Mouse (Mus musculus) liver, postnatal 0 days (tissue): ENCODE results near the gene Specc1. TPM values are rescaled to one million over a fixed set of nuclear protein-coding genes. Genes with fewer than 3 reads are reported as not detected.
"Not testable (repeated sequence)": the region's sequence is repeated elsewhere in the genome, so short reads cannot be mapped to it uniquely, and the experiment has no call there.

Source experiments
- ATAC-seq: fragments of 200-750 bp; cut with Nextera tagmentation; 2 replicates; pipeline ENCODE4 v1.8.0; 2017; ENCODE audit warnings: mild to moderate bottlenecking, moderate library complexity
- DNase-seq: peaks from one replicate; pipeline ENCODE4 v3.0.0-alpha.2; 2016
- H3K27ac ChIP-seq: fragments of 300-500 bp; sonication (generic); 2 replicates; pipeline ENCODE4 v1.5.1; 2014; ENCODE audit warnings: antibody characterized with exemption, moderate library complexity, mild to moderate bottlenecking, low read depth
- H3K27me3 ChIP-seq: fragments of 300-500 bp; sonication (generic); 2 replicates; pipeline ENCODE4 v1.6.1; 2014; ENCODE audit warnings: low read length, control low read depth, mixed read lengths; ENCODE audit not compliant: insufficient read depth
- H3K36me3 ChIP-seq: fragments of 300-500 bp; sonication (generic); replicated peaks from 2 replicates; pipeline ENCODE4 v1.6.1; 2014; ENCODE audit warnings: mild to moderate bottlenecking, control low read depth, low read length, moderate library complexity, mixed read lengths; ENCODE audit not compliant: insufficient read depth
- H3K4me1 ChIP-seq: fragments of 300-500 bp; sonication (generic); 2 replicates; pipeline ENCODE4 v1.6.1; 2014; ENCODE audit warnings: antibody characterized with exemption, mild to moderate bottlenecking, control low read depth; ENCODE audit not compliant: insufficient read depth
- H3K4me2 ChIP-seq: fragments of 300-500 bp; sonication (generic); 2 replicates; pipeline ENCODE4 v1.6.1; 2014; ENCODE audit warnings: low read depth, mild to moderate bottlenecking, low read length, moderate library complexity, mixed read lengths
- H3K4me3 ChIP-seq: fragments of 300-500 bp; sonication (generic); 2 replicates; pipeline ENCODE4 v1.5.1; 2014; ENCODE audit warnings: low read depth, low read length
- H3K9ac ChIP-seq: fragments of 300-500 bp; sonication (generic); replicated peaks from 2 replicates; pipeline ENCODE4 v1.6.1; 2014; ENCODE audit warnings: mild to moderate bottlenecking, moderate library complexity
- H3K9me3 ChIP-seq: fragments of 300-500 bp; sonication (generic); 2 replicates; pipeline ENCODE4 v1.6.1; 2016; ENCODE audit warnings: mild to moderate bottlenecking, control low read depth, low read length, mixed read lengths
- CTCF ChIP-seq: sonication (generic); IDR thresholded peaks from 2 replicates; pipeline ENCODE4 v1.5.1; 2016; ENCODE audit warnings: antibody characterized with exemption, low read depth
- EP300 ChIP-seq: IDR thresholded peaks from 2 replicates; pipeline ENCODE4 v1.6.1; 2016; ENCODE audit warnings: antibody characterized with exemption, low read depth, mild to moderate bottlenecking
- WGBS: fragments of 180-500 bp; shearing (Covaris S2); extraction: QIAGEN DNeasy Blood & Tissue Kit; methylation state at CpG from one replicate; pipeline ENCODE4 v1.1.7; 2014; ENCODE audit not compliant: insufficient replicate concordance; 5-methylcytosine and 5-hydroxymethylcytosine counted together
- polyA plus RNA-seq: library from polyadenylated mRNA; unstranded; fragments of >200 nt; fragmentation: Nextera tagmentation; extraction: Ambion mirVana; gene quantifications from 2 replicates; pipeline ENCODE4 v1.2.1, GENCODE M21; 2015

Specc1 gene
- polyA plus RNA-seq, 1 experiment from 2014 or later, result 20.7 TPM

DNA sequence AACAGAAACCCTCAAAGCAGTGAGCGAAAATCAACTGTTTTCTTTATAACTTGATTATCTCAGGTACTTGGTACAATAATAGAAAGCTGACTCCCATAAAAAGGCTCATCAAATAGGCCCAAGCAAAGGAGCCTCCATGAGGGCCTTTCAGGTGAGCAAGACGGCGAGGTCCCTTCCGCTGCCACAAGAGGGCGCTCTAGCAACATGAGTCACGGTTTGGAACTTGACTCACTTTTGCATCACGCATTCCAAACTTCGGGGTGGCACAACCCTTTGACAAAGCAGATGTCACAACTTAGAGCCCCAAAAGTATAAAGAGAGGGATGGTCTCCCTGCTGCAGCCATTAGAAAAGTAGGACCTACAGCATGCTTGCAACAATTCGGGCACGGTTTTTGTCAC lies 5.9 kb upstream of the Specc1 start:
- Histone ChIP-seq H3K4me1 (no peaks in the 10 kb centered on the region), H3K4me2 (no peak overlapping the region), H3K9me3 (no peaks in the 10 kb centered on the region), H3K4me3 (no peak overlapping the region), H3K27me3 (no peaks in the 10 kb centered on the region), H3K9ac (no peak overlapping the region), H3K36me3 (no peaks in the 10 kb centered on the region), H3K27ac (no peak overlapping the region)
- DNase-seq (peak; percentile 91), ATAC-seq (peak; percentile 53)
- WGBS, result 16% methylated on average over 10 of the region's 10 CpGs
- TF ChIP-seq EP300, result no peak
- peak; percentile 96 for TF ChIP-seq CTCF

- H3K36me3 ChIP-seq, result no peaks in the 10 kb centered on the region
- DNase-seq (no peak), ATAC-seq (no peak)
- whole genome bisulfite sequencing, result 76% methylated on average over 6 of the region's 6 CpGs
- H3K4me3 ChIP-seq, result no peak overlapping the region
- no peak overlapping the region for H3K27ac ChIP-seq
- no peak overlapping the region for H3K9ac ChIP-seq
- H3K4me2 ChIP-seq, result no peak overlapping the region
- H3K27me3 ChIP-seq, result peaks cover 19% of the 10 kb centered on the region
- TF ChIP-seq EP300, result no peak
- TF ChIP-seq CTCF, result no peak
- peaks cover 2% of the 10 kb centered on the region; the same call in 1 of the 2 replicates for H3K4me1 ChIP-seq
- no peaks in the 10 kb centered on the region for H3K9me3 ChIP-seq
Observed at GRCm38 (mm10) chr11:61955136-61955535, 1.4 kb upstream of the Specc1 start.

DNA sequence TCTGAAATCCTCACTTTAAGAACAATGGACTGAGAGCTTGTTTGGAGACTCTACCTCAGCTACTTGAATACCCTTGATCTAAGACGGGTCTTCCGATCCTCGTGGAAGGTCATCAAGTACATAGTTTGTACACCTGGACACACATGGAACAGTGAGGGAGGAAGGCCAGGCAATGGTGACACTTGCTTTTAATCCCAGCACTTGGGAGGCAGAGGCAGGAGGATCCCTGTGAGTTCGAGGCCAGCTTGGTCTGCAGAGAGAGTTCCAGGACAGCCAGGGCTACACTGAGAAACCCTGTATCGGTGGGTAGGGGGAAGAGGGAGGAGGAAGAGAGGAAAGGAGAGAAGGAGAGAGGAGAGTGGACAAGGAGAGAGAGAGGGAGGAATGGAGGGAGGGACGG lies 612 bp upstream of the Specc1 start:
- ATAC-seq, result no peak
- Histone ChIP-seq H3K9ac (no peak overlapping the region), H3K36me3 (no peaks in the 10 kb centered on the region), H3K9me3 (no peaks in the 10 kb centered on the region), H3K27me3 (peaks cover 19% of the 10 kb centered on the region), H3K4me1 (peaks cover 2% of the 10 kb centered on the region; the same call in 1 of the 2 replicates), H3K27ac (no peak overlapping the region), H3K4me3 (peak overlapping the region; percentile 79; the same call in 1 of the 2 replicates), H3K4me2 (peak overlapping the region; percentile 78; the same call in 1 of the 2 replicates)
- DNase-seq, result no peak
- no peak for TF ChIP-seq CTCF
- no peak for TF ChIP-seq EP300
- 79% methylated on average over 6 of the region's 6 CpGs for WGBS

DNA sequence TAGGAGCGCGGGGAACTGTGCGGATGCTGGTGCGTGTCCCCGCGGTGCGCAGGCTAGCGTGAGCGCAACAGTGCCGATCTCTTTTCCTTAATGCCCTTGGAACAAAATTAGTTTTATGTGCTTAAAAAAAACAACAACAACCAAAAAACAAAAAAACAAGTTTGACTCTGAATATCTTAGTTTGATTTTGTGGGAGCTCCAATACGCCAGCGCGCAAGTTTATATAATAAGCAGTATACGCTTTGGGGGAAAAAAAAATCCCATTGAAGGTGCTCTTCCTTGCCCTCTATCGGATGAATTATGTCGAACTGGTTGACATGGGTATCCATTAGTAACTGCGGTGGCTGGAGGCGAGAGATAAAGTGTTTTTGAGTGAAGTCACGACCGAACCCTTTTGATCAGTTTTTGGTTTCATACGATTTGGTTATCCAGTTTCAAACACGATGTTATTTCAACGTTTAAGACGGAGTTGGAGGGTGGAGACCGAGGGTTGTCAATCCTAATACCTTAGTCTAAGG lies 792 bp downstream of the Specc1 start:
- ATAC-seq, result peak; percentile 83
- H3K9ac ChIP-seq, result peak overlapping the region; percentile 86
- peaks cover 19% of the 10 kb centered on the region for H3K27me3 ChIP-seq
- peak overlapping the region; percentile 78 for H3K4me2 ChIP-seq
- peaks cover 11% of the 10 kb centered on the region for H3K4me1 ChIP-seq
- peak; percentile 72 for DNase-seq
- peak overlapping the region; percentile 99 for H3K27ac ChIP-seq
- TF ChIP-seq CTCF (peak; percentile 66), EP300 (peak; percentile 99)
- 3% methylated on average over 25 of the region's 25 CpGs for WGBS
- peak overlapping the region; percentile 79 for H3K4me3 ChIP-seq
- H3K9me3 ChIP-seq, result no peaks in the 10 kb centered on the region
- H3K36me3 ChIP-seq, result 0 out of 2 replicates have a peak, but pooled peaks cover 6% of the 10 kb centered on the region

- H3K9me3 ChIP-seq, DNase-seq, H3K36me3 ChIP-seq, ATAC-seq: not testable (repeated sequence)
- H3K4me2 ChIP-seq, result peak overlapping the region; percentile 57
- 51% methylated on average over 6 of the region's 6 CpGs for WGBS
- peak overlapping the region; percentile 79 for H3K4me3 ChIP-seq
- H3K27me3 ChIP-seq, result peaks cover 19% of the 10 kb centered on the region
- H3K9ac ChIP-seq, result peak overlapping the region; percentile 76
- H3K4me1 ChIP-seq, result peaks cover 15% of the 10 kb centered on the region
- H3K27ac ChIP-seq, result peak overlapping the region; percentile 99
Observed at GRCm38 (mm10) chr11:61958706-61959105, 2.1 kb downstream of the Specc1 start.

GRCm38 (mm10) chr11:61960096-61960495 lies 3.5 kb downstream of the Specc1 start:
- H3K9ac ChIP-seq, result no peak overlapping the region
- DNase-seq (no peak), ATAC-seq (peak; percentile 37)
- peaks cover 15% of the 10 kb centered on the region for H3K4me1 ChIP-seq
- H3K4me3 ChIP-seq, result no peak overlapping the region
- 72% methylated on average over 2 of the region's 2 CpGs for WGBS
- 0 out of 2 replicates have a peak, but pooled peaks cover 6% of the 10 kb centered on the region for H3K36me3 ChIP-seq
- TF ChIP-seq EP300 (peak; percentile 88), CTCF (no peak)
- peak overlapping the region; percentile 57; the same call in 1 of the 2 replicates for H3K4me2 ChIP-seq
- H3K27ac ChIP-seq, result peak overlapping the region; percentile 46
- H3K9me3 ChIP-seq, result no peaks in the 10 kb centered on the region
- H3K27me3 ChIP-seq, result peaks cover 19% of the 10 kb centered on the region

DNA sequence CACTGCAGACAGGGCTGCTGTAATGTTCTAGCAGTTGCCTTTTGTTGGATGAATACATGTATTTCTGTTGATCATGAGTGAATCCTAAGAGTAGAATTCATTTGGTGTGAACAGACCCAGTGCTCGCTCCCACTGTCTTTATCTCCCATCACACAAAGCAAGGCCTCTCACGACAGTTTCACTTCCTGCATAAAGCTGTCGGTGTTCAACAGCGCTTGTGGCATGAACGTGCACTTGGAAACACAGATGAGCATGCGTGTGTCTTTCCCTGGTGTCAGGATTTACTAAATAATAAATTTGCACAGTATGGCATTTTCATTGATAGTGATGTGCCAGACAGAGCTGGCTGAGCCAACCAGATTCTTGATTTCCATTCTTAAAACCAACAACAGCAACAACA lies 6.1 kb downstream of the Specc1 start:
- Histone ChIP-seq H3K27me3 (peaks cover 10% of the 10 kb centered on the region), H3K4me2 (peak overlapping the region; percentile 33), H3K4me1 (peaks cover 21% of the 10 kb centered on the region), H3K27ac (no peak overlapping the region), H3K36me3 (0 out of 2 replicates have a peak, but pooled peaks cover 6% of the 10 kb centered on the region), H3K9ac (no peak overlapping the region), H3K4me3 (no peak overlapping the region), H3K9me3 (no peaks in the 10 kb centered on the region)
- ATAC-seq (no peak), DNase-seq (no peak)
- TF ChIP-seq CTCF (no peak), EP300 (no peak)
- WGBS, result 45% methylated on average over 6 of the region's 6 CpGs
